Mouse (Mus musculus) E14TG2a.4 (cell line): ENCODE measurements around the gene Tnfaip2.

Experiments
- CTCF ChIP-seq: conservative IDR thresholded peaks from 2 replicates; pipeline ENCODE4 v1.5.1; 2014; ENCODE audit warnings: low read length
- NANOG ChIP-seq: IDR thresholded peaks from 2 replicates; pipeline ENCODE4 v1.6.1; 2014; ENCODE audit warnings: borderline replicate concordance, low read length, mixed read lengths

- no peak for TF ChIP-seq CTCF
- no peak for TF ChIP-seq NANOG
Observed at GRCm38 (mm10) chr12:111430049-111430867, 12.0 kb upstream of the Tnfaip2 start.
